In genomic region chr1:168660956-168661355, GRCm38 (mm10) we compare ENCODE assay signal across 28 mouse cellular contexts.
"Had no signal": no experiment of that assay in that cellular context is flagged by ENCODE, and none has a peak within 500 bp of the region (broad histone marks: within the 10 kb centered on the region; RNA-seq: fewer than 3 reads in every experiment).

No protein-coding gene starts in this region.

- H3K27me3 ChIP-seq: embryonic facial prominence, embryonic 12.5 days; embryonic facial prominence, embryonic 13.5 days; embryonic facial prominence, embryonic 15.5 days; forebrain, embryonic 12.5 days; forebrain, embryonic 13.5 days; forebrain, embryonic 15.5 days had no signal

- H3K9ac ChIP-seq: embryonic facial prominence, embryonic 12.5 days; embryonic facial prominence, embryonic 13.5 days; embryonic facial prominence, embryonic 15.5 days; forebrain, embryonic 12.5 days; forebrain, embryonic 13.5 days; forebrain, embryonic 15.5 days; forebrain, postnatal 0 days had no signal

- H3K27ac ChIP-seq: embryonic facial prominence, embryonic 10.5 days; embryonic facial prominence, embryonic 12.5 days; embryonic facial prominence, embryonic 13.5 days; embryonic facial prominence, embryonic 15.5 days; forebrain, embryonic 10.5 days; forebrain, embryonic 12.5 days; forebrain, embryonic 13.5 days; forebrain, embryonic 15.5 days; gastrocnemius, adult 2 months; heart, adult 2 months had no signal

- H3K4me3 ChIP-seq: embryonic facial prominence, embryonic 10.5 days; embryonic facial prominence, embryonic 12.5 days; embryonic facial prominence, embryonic 13.5 days; embryonic facial prominence, embryonic 15.5 days; erythroblast, embryonic 14.5 days; forebrain, embryonic 10.5 days; forebrain, embryonic 12.5 days; forebrain, embryonic 13.5 days; forebrain, embryonic 15.5 days; gastrocnemius, adult 2 months; heart, adult 2 months had no signal

- DNase-seq: cerebellum, adult 8-10 months; cerebellum, adult 9-10 months; cerebellum, adult 9-11 months; cerebellum, postnatal 10 days; cerebellum, postnatal 14 days; cerebellum, postnatal 25 days; cerebellum, postnatal 36 days; embryo, embryonic 11 days; forebrain, postnatal 0 days; gastrocnemius, adult 2 months; gastrocnemius, postnatal 10 days; gastrocnemius, postnatal 14 days; gastrocnemius, postnatal 25 days; gastrocnemius, postnatal 36 days; heart, adult 11 months; heart, adult 18-20 months; heart, adult 2 months had no signal

- H3K4me1 ChIP-seq: embryonic facial prominence, embryonic 12.5 days; embryonic facial prominence, embryonic 13.5 days; embryonic facial prominence, embryonic 15.5 days had no signal

- H3K9me3 ChIP-seq: embryonic facial prominence, embryonic 10.5 days; embryonic facial prominence, embryonic 12.5 days; embryonic facial prominence, embryonic 13.5 days; embryonic facial prominence, embryonic 15.5 days; forebrain, embryonic 10.5 days; forebrain, embryonic 12.5 days; forebrain, embryonic 13.5 days; forebrain, embryonic 15.5 days had no signal

- H3K36me3 ChIP-seq: embryonic facial prominence, embryonic 10.5 days; embryonic facial prominence, embryonic 12.5 days; embryonic facial prominence, embryonic 13.5 days; embryonic facial prominence, embryonic 15.5 days; forebrain, embryonic 10.5 days; forebrain, embryonic 12.5 days; forebrain, embryonic 15.5 days had no signal

- ATAC-seq: forebrain, embryonic 13.5 days; forebrain, embryonic 14.5 days; forebrain, embryonic 15.5 days; forebrain, embryonic 16.5 days; forebrain, postnatal 0 days had no signal

- H3K4me2 ChIP-seq: embryonic facial prominence, embryonic 12.5 days; embryonic facial prominence, embryonic 13.5 days; embryonic facial prominence, embryonic 15.5 days; forebrain, embryonic 12.5 days; forebrain, embryonic 13.5 days; forebrain, embryonic 15.5 days had no signal
